Mouse (Mus musculus) frontal cortex, postnatal 25 days (tissue): Measurements from ENCODE around the gene Tcf7l1.

Experiments
- DNase-seq, 2 experiments: peaks; one replicate each; pipeline ENCODE4 v3.0.0; 2022; ENCODE audit warnings: low spot score in 2 of 2

Tcf7l1 gene

DNA sequence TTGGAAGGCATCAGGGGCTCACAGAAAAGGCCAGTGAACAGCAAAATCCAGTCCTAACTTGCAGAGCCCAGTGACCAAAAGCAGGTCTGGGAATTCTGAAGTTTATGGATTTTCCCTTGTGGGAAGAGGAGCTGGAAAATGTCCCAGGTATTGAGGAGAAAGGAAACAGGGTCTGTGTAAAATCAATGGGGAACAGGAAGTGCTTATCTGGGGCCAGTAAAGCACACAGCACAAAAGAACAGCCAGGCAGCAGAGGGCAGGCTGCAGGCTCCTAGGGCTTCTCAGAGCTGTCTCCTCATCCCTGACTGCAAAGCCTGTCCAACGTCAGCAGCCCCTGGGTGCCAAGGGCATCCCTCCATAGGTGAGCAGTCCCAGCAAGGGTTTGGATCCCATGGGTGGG lies 126.1 kb downstream of the Tcf7l1 start:
- DNase-seq, result no peak

DNA sequence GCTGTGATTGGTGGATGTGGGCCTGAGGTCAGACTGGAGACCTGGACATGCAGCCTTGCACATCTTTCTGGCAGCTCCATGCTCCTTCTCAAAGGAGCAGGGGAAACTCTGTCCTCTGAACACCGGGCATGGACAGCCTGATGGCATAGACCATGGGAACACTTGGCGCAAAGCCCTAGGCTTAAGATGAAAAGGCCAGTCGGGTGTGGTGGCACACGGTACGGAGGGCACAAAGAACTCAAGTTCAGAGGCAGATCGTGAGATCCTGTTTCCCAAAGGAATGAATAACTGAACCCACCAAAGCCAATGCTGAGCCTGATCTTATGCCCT lies 128.7 kb downstream of the Tcf7l1 start:
- DNase-seq, result no peak

DNA sequence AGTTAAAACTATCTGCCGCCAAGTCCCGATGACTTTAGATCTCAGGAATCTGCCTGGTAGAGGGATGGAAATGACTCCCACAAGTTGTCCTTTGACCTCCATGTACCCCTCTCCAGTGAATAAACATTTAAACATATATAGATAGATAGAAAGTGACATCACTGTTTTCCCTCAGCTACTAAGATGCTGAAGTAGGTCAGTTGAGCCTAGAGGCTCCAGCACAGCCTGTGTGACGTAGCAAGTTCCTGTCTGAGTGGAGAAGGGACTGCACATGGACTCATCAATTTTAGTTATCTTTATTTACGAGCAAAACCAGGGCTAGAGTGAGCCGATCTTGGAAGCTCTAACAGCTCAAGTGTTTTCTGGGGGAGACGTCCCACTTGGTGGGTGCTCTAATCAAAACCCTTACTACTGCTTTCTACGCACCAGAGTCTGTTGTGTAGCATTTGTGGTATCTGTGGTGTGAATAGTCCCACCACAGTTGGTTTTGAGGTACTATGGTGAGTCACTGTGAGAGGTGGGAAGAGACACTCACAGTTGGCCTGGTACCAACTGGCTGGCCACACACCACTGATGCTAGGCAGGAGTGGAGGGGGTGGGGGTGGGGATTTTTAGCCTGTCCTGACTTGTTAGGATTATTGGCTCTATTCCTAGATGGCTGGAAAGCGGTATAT lies 129.2 kb downstream of the Tcf7l1 start:
- no peak for DNase-seq

DNA sequence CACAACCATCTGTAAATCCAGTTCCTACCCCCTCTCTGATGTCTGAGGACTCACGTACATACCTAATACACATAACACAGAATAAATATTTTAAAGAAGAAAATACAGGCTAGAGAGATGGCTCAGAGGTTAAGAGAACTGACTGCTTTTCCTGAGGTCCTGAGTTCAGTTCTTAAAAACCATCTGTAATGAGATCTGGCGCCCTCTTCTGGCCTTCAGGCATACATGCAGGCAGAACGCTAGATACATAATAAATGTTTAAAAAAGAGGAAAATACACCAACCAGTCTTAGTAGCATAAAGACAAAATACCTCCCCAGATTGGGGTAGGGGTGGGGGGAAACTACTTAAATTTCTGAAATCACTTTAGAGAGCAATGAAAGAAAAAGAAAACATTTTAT lies 131.0 kb downstream of the Tcf7l1 start:
- DNase-seq, result no peak

DNA sequence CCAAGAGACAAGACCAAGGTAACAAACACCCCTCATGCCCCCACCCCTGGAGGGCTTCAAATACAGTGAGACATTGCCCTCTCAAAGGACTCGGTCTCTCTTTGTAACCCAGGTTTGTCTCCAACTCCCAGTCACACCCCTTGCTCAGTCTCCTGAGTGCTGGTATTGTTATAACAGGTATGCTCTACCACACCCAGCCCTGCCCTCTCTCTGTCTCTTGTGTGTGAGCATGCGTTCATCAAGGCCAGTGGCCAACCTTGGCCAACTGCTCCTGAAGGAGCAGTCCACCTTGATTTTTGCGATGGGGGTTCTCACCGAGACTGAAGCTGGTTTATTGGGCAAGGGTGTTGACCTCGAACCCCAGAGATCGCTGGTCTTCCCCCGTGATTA lies 133.0 kb downstream of the Tcf7l1 start:
- no peak for DNase-seq

DNA sequence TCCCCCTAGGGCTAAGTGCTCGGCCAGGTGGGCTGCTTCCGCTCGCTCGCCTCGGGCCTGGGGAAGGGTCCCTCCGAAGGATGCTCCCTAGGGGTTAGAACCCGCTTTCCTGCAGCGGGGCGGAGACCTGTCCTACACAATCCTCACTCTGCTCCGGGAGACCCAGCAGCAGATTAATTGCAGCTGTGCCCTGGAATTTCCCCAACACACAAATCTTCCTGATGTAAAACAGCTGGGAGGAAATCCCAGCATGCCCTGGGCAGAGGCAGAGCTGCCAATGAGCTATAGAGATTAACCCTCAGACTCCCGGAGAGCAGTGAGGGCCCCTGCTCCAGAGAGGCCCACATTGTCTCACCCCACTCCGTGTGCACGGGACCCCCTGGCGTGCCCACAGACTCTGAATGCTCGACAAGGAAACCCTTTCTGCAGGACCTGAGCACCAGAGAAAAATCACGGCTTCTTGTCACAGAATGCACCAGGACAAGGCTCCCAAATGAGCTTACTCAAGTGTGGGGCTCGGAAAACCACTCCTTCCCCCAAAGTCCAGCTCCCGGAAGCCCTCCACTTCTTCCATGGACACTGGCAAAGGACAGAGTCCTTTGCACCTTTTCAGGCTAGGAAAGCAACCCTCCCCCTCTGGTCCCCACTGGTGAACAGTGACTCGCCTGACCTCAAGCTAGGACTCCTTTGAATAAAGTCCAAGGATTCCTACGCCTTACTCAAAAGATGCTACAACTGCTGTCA lies 133.6 kb downstream of the Tcf7l1 start:
- no peak for DNase-seq

DNA sequence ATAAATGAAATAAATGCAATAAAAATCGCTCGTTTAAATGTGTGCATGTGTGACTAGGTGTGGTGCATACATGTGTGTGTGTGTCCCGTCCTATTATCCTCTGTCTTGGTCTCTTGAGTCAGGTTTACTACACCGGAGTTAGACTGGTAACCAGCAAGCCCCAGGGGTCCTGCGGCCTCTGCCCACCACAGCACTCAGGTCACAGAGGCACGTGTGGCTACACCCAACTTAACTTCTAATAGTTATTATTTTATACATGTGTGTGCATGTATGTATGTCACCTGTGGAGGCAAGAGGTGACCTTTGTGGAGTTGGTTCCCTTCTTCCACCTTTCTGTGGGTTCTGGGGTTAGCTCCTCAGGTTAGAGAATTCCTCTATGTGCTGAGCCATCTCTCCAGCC lies 134.7 kb downstream of the Tcf7l1 start:
- no peak for DNase-seq

DNA sequence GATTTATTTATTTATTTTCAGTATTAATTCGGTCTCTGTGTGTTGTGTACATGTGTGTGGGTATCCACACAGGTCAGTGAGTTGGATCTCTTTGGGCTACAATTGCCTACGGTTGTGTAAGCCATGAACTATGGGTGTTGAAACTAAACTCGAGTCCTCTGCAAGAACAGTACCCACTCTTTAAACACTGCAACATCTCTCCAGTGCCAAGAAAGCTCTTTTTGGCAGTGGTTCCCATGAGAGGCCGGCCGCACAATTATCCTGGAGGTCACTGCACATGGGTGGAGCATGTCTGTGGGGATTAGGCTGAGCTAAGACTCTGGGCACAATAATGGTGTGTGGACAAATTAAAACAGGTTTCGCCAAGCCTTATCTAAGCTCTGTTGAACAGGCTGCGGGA lies 135.6 kb downstream of the Tcf7l1 start:
- no peak for DNase-seq

DNA sequence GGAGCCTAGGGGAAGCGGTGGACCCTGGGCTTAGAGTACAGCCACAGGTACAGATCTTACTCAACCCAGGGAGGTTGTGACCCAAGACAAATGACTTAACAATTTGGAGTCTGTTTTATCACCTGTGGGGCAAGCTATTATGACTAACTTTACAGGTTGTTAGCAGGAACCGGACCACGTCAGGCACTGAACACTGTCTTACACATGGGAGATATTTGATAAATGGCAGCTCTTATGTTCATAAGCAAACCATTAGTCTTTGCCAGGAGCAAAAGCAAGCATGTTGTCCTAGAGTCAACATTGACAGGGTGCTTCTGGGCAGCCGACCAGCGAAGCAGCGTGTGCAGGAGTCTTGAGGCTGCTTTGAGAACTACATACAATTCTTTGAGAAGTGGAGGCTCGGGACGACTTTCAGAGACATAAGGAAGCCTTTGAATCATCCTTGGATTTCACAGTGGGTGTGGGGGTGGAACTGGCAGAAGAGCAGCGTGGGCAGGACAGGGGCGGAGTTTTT lies 138.7 kb downstream of the Tcf7l1 start:
- peak; percentile 14 to 37 for DNase-seq

DNA sequence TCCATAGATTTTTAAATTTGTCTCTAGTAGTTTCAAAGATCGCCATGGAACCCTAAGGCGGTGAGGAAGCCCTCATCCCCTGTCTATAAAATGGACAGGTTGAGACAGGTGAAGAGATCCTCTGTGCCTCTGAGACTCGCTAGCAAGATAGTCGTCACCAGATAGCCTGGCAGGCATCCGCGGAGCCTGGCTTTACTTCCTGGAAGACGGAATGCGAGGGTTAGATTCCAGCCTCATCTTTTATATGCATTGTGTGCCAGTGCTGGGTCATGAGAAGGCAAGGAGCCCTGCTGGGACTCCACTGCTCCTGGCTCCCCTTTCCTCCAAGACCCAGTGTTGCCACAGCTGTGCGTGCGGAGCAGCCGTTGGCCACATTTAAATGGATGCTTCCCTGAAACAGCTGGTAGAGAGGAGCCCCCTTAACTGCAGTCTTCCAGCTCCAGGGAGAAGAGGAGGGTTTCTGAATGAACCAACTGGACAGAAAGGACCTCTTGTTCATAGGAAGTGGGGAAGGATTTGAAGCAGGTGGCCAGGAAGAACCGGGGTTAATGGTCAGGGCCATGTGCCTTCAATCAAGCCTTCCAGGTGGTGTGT lies 141.0 kb downstream of the Tcf7l1 start:
- no peak for DNase-seq

DNA sequence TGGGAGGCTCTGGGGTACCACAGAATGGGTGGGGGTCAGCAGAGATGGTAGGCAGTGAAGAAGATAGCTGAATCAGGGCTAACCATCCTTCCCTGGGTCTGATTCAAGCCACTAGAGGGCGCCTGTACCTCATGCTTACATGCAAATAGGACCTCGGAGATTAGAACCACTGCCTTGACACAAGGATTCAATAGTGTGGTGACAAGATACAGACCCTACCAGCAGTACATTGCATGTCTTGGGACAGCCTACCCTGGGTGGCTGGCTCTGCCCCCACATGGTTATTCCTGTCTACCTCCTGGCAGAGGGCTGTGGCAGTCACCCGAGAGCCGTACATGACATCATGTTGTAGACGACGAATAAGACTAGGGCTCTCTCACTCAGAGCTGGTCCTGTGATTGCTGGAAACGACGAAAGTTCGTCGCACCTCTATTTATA lies 141.7 kb downstream of the Tcf7l1 start:
- DNase-seq, result peak; percentile 72 to 77

DNA sequence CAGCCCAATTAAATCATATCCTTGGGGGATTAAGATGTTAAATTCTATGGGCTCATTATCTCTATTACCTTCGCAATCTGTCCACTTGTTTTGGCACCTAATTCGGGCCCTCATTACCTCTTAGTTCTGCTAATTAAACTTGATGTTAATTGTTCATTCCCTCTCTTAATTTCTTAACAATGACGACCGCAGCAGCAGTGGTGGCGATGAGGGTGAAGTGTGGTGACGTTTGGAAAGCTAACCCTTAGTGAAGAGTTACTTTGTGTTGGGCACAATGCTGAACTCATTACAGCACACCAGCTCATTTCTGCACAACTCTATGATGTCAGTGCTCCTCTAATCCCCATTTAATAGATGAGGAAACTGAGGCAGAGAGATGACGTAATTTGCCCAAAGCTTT lies 143.7 kb downstream of the Tcf7l1 start:
- no peak for DNase-seq

DNA sequence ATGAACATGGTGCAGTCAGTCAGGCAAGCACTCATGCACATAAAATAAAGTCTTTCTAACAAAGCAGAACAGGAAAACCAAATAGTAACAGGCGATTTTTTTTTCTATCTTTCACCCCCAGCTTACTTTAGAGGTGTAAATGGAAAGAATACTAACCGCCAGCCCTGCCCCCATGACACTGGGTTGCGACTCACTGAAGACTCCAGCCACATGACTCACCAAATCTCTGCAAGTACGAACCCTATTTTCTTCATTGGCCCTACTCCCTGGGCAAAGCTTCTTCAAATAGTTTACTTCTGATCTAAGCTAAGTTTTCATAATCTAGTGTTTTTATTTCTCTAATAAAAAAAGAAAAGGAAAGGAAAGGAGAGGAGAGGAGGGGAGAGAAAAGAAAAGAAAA lies 144.5 kb downstream of the Tcf7l1 start:
- no peak for DNase-seq

DNA sequence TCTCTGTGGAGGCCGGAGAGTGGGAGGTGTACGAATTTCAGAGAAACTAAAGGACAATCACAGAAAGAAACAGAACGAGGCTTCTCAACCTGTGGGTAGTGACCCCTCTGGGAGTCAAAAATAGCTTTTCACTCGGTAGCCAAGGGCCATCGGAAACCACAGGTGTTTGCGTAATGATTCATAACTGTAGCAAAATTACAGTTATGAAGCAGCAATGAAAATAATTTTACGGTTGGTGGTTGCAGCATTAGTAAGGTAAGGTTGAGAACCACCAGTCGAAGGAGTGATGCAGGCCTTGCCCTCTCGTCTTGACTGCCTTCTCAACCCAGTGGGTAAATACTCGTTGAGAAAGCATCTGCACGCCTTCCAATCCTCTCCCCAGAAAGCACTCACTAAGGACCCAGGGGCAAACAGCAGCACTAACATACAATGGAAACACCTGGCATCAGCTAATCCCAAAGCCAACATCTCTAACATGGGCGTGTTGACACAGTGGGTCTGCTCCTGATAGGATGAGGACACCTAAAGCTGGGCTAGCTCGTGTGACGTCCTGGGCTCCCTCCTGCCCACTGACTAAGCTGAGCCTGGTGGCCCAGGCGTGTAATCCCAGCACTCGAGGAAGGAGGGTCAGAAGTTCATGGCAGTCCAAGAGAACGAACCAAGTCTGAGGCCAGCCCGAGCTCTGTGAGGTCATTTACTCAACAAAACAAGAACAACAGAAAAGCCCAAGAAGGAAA lies 147.7 kb downstream of the Tcf7l1 start:
- no peak for DNase-seq

DNA sequence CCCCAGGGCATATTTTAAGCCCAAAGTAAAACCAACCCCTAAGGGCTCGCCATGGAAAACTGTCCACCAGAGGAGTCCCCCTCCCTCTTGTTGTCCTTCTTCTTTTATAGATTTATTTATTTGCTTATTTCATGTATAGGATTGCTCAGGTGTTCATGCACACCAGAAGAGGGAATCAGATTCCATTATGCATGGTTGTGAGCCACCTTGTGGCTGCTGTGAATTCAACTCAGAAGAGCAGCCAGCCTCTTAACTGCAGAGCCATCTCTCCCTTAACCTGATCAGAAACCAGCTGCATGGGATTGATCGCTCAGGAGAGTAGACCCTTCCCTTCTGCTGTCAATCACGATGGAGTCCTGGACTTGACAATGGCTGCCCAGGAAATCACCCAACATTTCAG lies 152.1 kb downstream of the Tcf7l1 start:
- no peak for DNase-seq

DNA sequence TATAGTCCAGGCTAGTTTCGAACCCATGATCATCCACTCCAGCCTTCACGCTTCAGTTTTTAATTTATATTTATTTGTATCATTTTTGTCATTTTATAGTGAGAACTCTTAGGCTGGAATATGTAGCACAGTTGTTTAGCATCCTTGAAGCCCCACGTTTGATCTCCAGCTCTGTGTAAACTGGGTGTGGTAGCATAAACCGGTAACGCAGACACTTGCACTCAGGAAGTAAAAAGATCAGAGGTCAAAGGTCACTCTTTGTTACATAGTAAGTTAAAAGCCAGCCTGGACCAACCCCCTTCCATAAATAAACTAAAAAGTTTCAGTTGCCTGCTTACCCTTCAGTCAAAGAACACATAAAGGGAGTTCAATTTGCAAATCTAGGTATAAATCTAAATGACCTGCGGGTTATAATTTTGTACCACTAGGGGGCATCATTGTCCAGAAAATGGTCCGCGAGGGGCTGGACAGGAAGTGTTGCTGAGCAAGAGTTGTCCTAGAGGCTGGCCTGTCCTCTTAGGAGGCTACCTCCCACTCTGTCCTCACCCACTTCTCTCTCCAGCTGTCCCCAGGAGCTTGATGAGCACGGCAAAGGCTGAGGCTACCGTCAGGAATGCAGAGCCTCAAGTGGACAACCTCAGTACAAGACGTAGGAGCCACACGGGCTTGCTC lies 153.2 kb downstream of the Tcf7l1 start:
- peak in 1 of 2 experiments; percentile 41 for DNase-seq

DNA sequence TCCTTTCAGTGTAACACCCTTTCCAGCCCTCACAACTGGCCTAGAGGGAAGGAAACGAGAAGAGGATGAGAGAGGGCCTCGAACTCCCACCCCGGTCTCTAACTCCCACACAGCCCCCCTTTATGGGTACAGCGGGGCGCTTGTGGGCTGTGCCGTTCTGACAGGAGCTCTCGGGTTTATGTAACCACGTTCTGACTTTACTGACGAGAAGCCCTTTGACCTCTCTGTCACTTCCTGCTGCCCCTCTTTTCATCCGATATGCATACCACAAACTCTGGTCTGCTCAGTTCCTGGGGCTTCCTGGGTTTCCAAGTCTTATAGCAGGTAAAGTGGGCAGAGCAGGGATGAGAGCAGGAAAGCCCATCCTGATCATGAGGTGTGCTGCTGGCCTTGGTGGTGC lies 154.7 kb downstream of the Tcf7l1 start:
- no peak for DNase-seq

DNA sequence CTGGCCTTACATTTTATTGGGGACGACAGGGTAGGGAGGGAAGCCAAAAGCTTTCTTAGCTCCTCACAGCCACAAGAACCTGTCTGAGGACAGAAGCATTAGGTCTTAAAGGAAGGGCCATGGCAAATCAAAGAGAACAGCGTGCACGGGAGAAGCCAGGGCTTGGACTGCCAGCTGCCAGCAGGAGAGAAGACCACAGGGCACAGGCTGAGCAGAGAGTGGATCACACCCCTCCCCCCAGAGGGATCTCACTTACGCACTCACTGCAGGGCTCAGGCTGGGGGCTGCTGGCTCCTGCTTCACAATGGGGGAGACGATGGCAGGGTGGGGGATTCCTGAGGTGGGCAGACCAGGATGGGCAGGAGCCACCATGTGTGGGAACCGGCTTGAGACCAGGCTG lies 157.4 kb downstream of the Tcf7l1 start:
- DNase-seq, result no peak

DNA sequence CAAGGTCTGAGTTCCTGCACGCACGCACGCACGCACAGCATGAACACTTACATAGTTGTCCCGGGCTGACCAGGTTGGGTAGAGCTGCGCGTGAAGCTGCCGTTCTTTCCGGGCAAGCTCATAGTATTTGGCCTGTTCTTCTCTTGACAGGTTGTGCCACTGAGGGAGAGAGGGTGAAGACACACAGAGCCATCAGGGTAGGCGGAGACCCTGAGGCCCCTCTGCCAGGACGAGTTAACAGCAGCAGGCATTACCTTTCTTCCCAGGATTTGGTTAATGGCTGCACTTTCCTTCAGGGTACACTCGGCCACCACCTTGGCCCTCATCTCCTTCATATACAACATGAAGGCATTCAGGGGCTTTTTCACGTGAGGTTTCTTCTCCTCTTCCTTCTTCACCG lies 158.1 kb downstream of the Tcf7l1 start:
- no peak for DNase-seq

DNA sequence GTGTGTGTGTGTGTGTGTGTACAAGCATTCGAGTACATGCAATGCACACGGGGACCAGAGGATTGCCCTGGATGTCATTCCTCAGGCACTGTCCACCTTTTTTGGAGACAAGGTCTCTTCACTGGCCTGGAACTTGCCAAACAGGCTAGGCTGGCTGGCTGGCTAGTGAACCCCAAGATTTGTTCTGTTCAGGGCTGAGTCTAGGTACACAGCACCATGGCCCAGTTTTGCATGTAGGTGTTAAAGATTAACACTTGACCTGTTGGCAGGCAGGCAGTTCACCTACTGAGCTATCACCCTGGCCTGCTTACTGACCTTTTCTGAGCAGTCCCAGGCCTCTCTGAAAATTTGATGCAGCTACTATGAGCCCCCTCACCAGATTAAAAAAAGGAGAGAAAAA lies 158.7 kb downstream of the Tcf7l1 start:
- DNase-seq, result no peak

DNA sequence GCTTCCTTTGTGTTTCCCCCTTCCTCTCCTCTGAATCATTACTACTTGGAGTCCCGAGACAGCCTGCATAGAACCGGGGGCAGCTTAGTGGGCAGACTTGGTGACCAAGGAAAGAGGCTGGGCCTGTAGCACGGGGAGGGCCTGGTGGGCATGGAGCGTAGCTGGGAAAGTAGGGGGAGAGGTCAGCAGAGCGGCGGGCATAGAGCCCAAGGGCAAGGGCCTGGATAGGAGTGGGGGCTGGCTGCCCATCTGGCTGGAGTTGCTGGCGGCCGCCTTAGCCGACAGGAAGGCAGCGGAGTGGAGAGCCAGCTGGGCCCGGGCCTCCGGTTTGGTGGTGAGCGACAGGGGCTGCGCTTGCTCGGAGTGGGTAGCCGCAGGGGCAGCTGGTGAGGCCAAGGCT lies 161.8 kb downstream of the Tcf7l1 start:
- DNase-seq, result no peak

DNA sequence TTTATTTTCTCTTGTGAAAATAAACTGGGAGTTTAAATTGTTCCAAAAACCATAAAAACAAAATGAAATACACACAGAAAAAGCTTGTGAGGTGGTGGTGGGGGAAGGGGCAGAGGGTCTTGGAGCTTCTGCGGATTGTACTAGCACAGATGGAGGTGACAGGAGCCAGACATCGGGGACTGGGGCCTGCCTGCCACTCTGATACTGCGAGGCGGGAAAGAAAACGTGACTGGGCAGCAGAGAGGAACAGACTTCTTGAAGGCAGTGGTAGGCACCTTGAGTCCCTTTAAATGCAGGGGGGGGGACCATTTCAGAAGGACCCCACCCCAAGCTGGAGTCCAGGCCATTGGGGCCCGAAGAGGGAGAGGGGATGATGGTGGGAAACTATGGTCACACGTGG lies 162.7 kb downstream of the Tcf7l1 start:
- DNase-seq, result no peak
